Mouse (Mus musculus) liver, embryonic 14.5 days (tissue): ENCODE measurements around the gene Agk.

Experiments used
- CTCF ChIP-seq: IDR thresholded peaks from 2 replicates; pipeline ENCODE4 v1.5.1; 2016; ENCODE audit warnings: antibody characterized with exemption, low read depth, control low read depth
- EP300 ChIP-seq: IDR thresholded peaks from 2 replicates; pipeline ENCODE4 v1.6.1; 2016; ENCODE audit warnings: antibody characterized with exemption, low read depth

DNA sequence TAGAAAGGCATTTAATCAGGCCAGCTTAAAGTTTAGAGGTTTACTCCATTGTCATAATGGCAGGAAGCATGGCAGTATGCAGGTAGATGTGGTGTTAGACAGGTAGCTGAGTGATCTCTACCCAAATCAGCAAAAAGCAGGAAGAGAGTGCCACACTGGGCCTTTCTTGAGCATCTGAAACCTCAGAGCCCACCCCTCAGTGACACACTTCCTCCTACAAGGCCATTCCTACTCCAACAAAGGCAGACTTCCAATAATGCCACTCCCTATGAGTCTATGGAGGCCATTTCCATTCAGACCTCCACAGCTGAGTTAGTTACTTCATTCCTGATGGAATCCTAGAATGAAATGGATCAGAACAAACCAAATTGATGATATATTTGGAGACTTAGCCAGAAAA is 25.9 kb downstream of the Agk start:
- TF ChIP-seq CTCF = no peak
- TF ChIP-seq EP300 = no peak
